Mouse (Mus musculus): ENCODE data around the gene Lce6a. TPM values are rescaled to one million over a fixed set of nuclear protein-coding genes. Genes with fewer than 3 reads are reported as not detected.

Lce6a gene
- not detected for total RNA-seq (2021)

GRCm38 (mm10) chr3:92621560-92621959 lies at the start of gene Lce6a:
Gene Lce6a (minus strand): TSS chr3:92621660.
- no peak for DNase-seq

GRCm38 (mm10) chr3:92670215-92670614 lies 48.8 kb upstream of the Lce6a start, which contains the start of gene Lce1a2:
Gene Lce1a2 (minus strand): TSS chr3:92670315.
- no peak for DNase-seq

- no peak for DNase-seq
These were observed 35.4 kb upstream of the Lce6a start, which contains the start of gene Lce1b for GRCm38 (mm10) chr3:92656826-92657225. Gene Lce1b (minus strand): TSS chr3:92656926.

GRCm38 (mm10) chr3:92648207-92648606 lies 26.7 kb upstream of the Lce6a start, which contains the start of gene Lce1a1:
Gene Lce1a1 (minus strand): TSS chr3:92648307.
- no peak for DNase-seq

- no peak for DNase-seq
These were observed 18.4 kb upstream of the Lce6a start for GRCm38 (mm10) chr3:92639854-92640253.

GRCm38 (mm10) chr3:92638653-92638991 lies 17.2 kb upstream of the Lce6a start:
- no peak for DNase-seq

GRCm38 (mm10) chr3:92637745-92638652 lies 16.5 kb upstream of the Lce6a start:
- DNase-seq = no peak

GRCm38 (mm10) chr3:92609804-92610203 lies 11.7 kb downstream of the Lce6a start:
- DNase-seq = no peak

GRCm38 (mm10) chr3:92607392-92607791 lies 14.1 kb downstream of the Lce6a start, which contains the start of gene 2210017I01Rik:
Gene 2210017I01Rik (minus strand): TSS chr3:92607492.
- DNase-seq = no peak

- no peak for DNase-seq
These were observed 19.3 kb downstream of the Lce6a start for GRCm38 (mm10) chr3:92602169-92602568.

- no peak for DNase-seq
These were observed 21.0 kb downstream of the Lce6a start for GRCm38 (mm10) chr3:92600456-92600855.

GRCm38 (mm10) chr3:92599973-92600372 lies 21.5 kb downstream of the Lce6a start:
- DNase-seq = no peak

- no peak for DNase-seq
These were observed 23.0 kb downstream of the Lce6a start for GRCm38 (mm10) chr3:92598429-92598828.

GRCm38 (mm10) chr3:92588858-92589257 lies 32.6 kb downstream of the Lce6a start, which contains the start of gene Smcp:
Gene Smcp (minus strand): TSS chr3:92588997.
- DNase-seq = no peak

- DNase-seq = no peak
These were observed 34.3 kb downstream of the Lce6a start for GRCm38 (mm10) chr3:92587190-92587589.

- no peak for DNase-seq
These were observed 36.4 kb downstream of the Lce6a start for GRCm38 (mm10) chr3:92585055-92585454.

GRCm38 (mm10) chr3:92583164-92583826 lies 38.2 kb downstream of the Lce6a start:
- no peak for DNase-seq

GRCm38 (mm10) chr3:92579508-92579907 lies 42.0 kb downstream of the Lce6a start:
- DNase-seq = no peak

- DNase-seq = no peak
These were observed 42.6 kb downstream of the Lce6a start for GRCm38 (mm10) chr3:92578652-92579413.

- DNase-seq = no peak
These were observed 47.9 kb downstream of the Lce6a start, which contains the start of gene Ivl for GRCm38 (mm10) chr3:92573449-92574041. Gene Ivl (minus strand): TSS chr3:92573735.

- DNase-seq = no peak
These were observed 48.8 kb downstream of the Lce6a start for GRCm38 (mm10) chr3:92572514-92573155.
